Mouse (Mus musculus) layer of hippocampus, postnatal 10 days (tissue): ENCODE measurements around the gene Slfn5. TPM values are rescaled to one million over a fixed set of nuclear protein-coding genes. Genes with fewer than 3 reads are reported as not detected.

Experiments used
- microRNA-seq, 2 experiments: library from miRNA; unstranded; fragments of <30 nt; microRNA quantifications; one replicate each; pipeline ENCODE4 v1.2.0; 2021
- total RNA-seq, 2 experiments: library from RNA; stranded (reverse); gene quantifications; 2 replicates each; pipeline ENCODE4 v1.2.3; 2021

Slfn5 gene
- total RNA-seq, 2 experiments from 2014 or later, result 4.0 to 4.3 TPM

Small RNA genes lying within 50 kb of the gene (microRNA-seq; reads per million reads assigned to microRNA genes)
- gene Mir7679, result 0 reads per million in 2 experiments

Other genes starting within 250 kb of the Slfn5 start
- gene Cct6b, start 187.0 kb upstream of the Slfn5 start, total RNA-seq, result under 1 TPM; 0.40 to 0.46 TPM
- gene Zfp830, start 187.0 kb upstream of the Slfn5 start, total RNA-seq, result 10 to 100 TPM; 17.1 to 17.6 TPM
- 10 to 100 TPM; 31.0 to 35.3 TPM for gene Lig3, start 170.2 kb upstream of the Slfn5 start, total RNA-seq
- 1 to 10 TPM; 3.8 to 6.3 TPM for gene Rffl, start 80.1 kb upstream of the Slfn5 start, total RNA-seq
- gene Rad51d, start 60.7 kb upstream of the Slfn5 start, total RNA-seq, result 1 to 10 TPM; 9.7 TPM
- gene Fndc8, start 59.2 kb upstream of the Slfn5 start, total RNA-seq, result not detected
- gene Nle1, start 42.9 kb upstream of the Slfn5 start, total RNA-seq, result 10 to 100 TPM; 29.2 to 40.7 TPM
- gene Unc45b, start 40.8 kb upstream of the Slfn5 start, total RNA-seq, result 1 to 10 TPM; 4.4 to 4.9 TPM
- under 1 TPM; 0.91 to 0.98 TPM for gene Slfn9, start 40.5 kb downstream of the Slfn5 start, total RNA-seq
- gene Slfn8, start 69.5 kb downstream of the Slfn5 start, total RNA-seq, result under 1 TPM; 0.23 to 0.49 TPM
- under 1 TPM; 0.27 to 0.64 TPM for gene Slfn2, start 113.8 kb downstream of the Slfn5 start, total RNA-seq
- gene Slfn1, start 165.5 kb downstream of the Slfn5 start, total RNA-seq, result not detected
- gene Slfn4, start 223.8 kb downstream of the Slfn5 start, total RNA-seq, result under 1 TPM; 0.22 to 0.23 TPM
- under 1 TPM; 0.21 to 0.40 TPM for gene Slfn3, start 240.0 kb downstream of the Slfn5 start, total RNA-seq